Mouse (Mus musculus) hindbrain, embryonic 16.5 days (tissue): ENCODE data around the gene Cln5. TPM values are rescaled to one million over a fixed set of nuclear protein-coding genes. Genes with fewer than 3 reads are reported as not detected.

Source experiments
- ATAC-seq: fragments of 200-750 bp; cut with Nextera tagmentation; 2 replicates; pipeline ENCODE4 v1.8.0; 2017; ENCODE audit warnings: moderate TSS enrichment, moderate library complexity
- H3K27ac ChIP-seq: fragments of 300-500 bp; sonication (generic); 2 replicates; pipeline ENCODE4 v1.5.1; 2014; ENCODE audit warnings: low read depth, mild to moderate bottlenecking, control low read depth, low read length, moderate library complexity
- H3K27me3 ChIP-seq: fragments of 300-500 bp; sonication (generic); replicated peaks from 2 replicates; pipeline ENCODE4 v1.6.1; 2014; ENCODE audit warnings: low read length; ENCODE audit not compliant: control insufficient read depth, insufficient read depth
- H3K36me3 ChIP-seq: fragments of 300-500 bp; sonication (generic); 2 replicates; pipeline ENCODE4 v1.6.1; 2014; ENCODE audit warnings: mild to moderate bottlenecking, low read length, moderate library complexity, mixed read lengths; ENCODE audit not compliant: control insufficient read depth, insufficient read depth
- H3K4me1 ChIP-seq: fragments of 300-500 bp; sonication (generic); 2 replicates; pipeline ENCODE4 v1.6.1; 2014; ENCODE audit warnings: low read depth, low read length; ENCODE audit not compliant: control insufficient read depth, insufficient read depth
- H3K4me2 ChIP-seq: fragments of 300-500 bp; sonication (generic); 2 replicates; pipeline ENCODE4 v1.6.1; 2014; ENCODE audit warnings: mild to moderate bottlenecking, low read length, control low read depth, moderate library complexity
- H3K4me3 ChIP-seq: fragments of 300-500 bp; sonication (generic); 2 replicates; pipeline ENCODE4 v1.5.1; 2014; ENCODE audit warnings: mild to moderate bottlenecking, low read length, control low read depth, moderate library complexity
- H3K9ac ChIP-seq: fragments of 300-500 bp; sonication (generic); 2 replicates; pipeline ENCODE4 v1.6.1; 2014; ENCODE audit warnings: low read depth, mild to moderate bottlenecking, control low read depth, low read length, moderate library complexity
- H3K9me3 ChIP-seq: fragments of 300-500 bp; sonication (generic); 2 replicates; pipeline ENCODE4 v1.6.1; 2014; ENCODE audit warnings: mild to moderate bottlenecking, low read length, moderate library complexity; ENCODE audit not compliant: control insufficient read depth
- WGBS: fragments of 180-500 bp; shearing (Covaris S2); extraction: QIAGEN DNeasy Blood & Tissue Kit; methylation state at CpG from one replicate; pipeline ENCODE4 v1.1.7; 2014; 5-methylcytosine and 5-hydroxymethylcytosine counted together
- polyA plus RNA-seq: library from polyadenylated mRNA; unstranded; fragments of >200 nt; fragmentation: Nextera tagmentation; extraction: Ambion mirVana; gene quantifications from 2 replicates; pipeline ENCODE4 v1.2.1, GENCODE M21; 2015

Cln5 gene
- polyA plus RNA-seq, 1 experiment from 2014 or later = 12.1 TPM

- peaks cover 15% of the 10 kb centered on the region for H3K4me1 ChIP-seq
- H3K4me2 ChIP-seq = no peak overlapping the region
- no peak for ATAC-seq
- no peaks in the 10 kb centered on the region for H3K36me3 ChIP-seq
- no peaks in the 10 kb centered on the region for H3K9me3 ChIP-seq
- H3K9ac ChIP-seq = no peak overlapping the region
- H3K27me3 ChIP-seq = no peaks in the 10 kb centered on the region
- H3K27ac ChIP-seq = no peak overlapping the region
- H3K4me3 ChIP-seq = no peak overlapping the region
- 79% methylated on average over 3 of the region's 3 CpGs for WGBS
Measured at GRCm38 (mm10) chr14:103101171-103101570, 31.2 kb downstream of the Cln5 start.

GRCm38 (mm10) chr14:103102246-103102645 is 32.2 kb downstream of the Cln5 start:
- 62% methylated on average over 6 of the region's 6 CpGs for WGBS
- no peak overlapping the region for H3K4me3 ChIP-seq
- H3K36me3 ChIP-seq = no peaks in the 10 kb centered on the region
- no peak for ATAC-seq
- H3K9ac ChIP-seq = no peak overlapping the region
- no peaks in the 10 kb centered on the region for H3K9me3 ChIP-seq
- H3K27ac ChIP-seq = no peak overlapping the region
- H3K4me2 ChIP-seq = no peak overlapping the region
- H3K27me3 ChIP-seq = no peaks in the 10 kb centered on the region
- H3K4me1 ChIP-seq = peaks cover 6% of the 10 kb centered on the region

GRCm38 (mm10) chr14:103102731-103103335 is 32.8 kb downstream of the Cln5 start:
- no peak overlapping the region for H3K9ac ChIP-seq
- H3K9me3 ChIP-seq = no peaks in the 10 kb centered on the region
- no peaks in the 10 kb centered on the region for H3K36me3 ChIP-seq
- ATAC-seq = no peak
- no peak overlapping the region for H3K27ac ChIP-seq
- 72% methylated on average over 10 of the region's 10 CpGs for WGBS
- no peaks in the 10 kb centered on the region for H3K27me3 ChIP-seq
- H3K4me1 ChIP-seq = peaks cover 2% of the 10 kb centered on the region; the same call in 1 of the 2 replicates
- H3K4me2 ChIP-seq = no peak overlapping the region
- H3K4me3 ChIP-seq = no peak overlapping the region

GRCm38 (mm10) chr14:103106301-103106700 is 36.3 kb downstream of the Cln5 start:
- 95% methylated on average over 2 of the region's 2 CpGs for WGBS
- H3K9ac ChIP-seq = no peak overlapping the region
- H3K27me3 ChIP-seq = no peaks in the 10 kb centered on the region
- H3K4me1 ChIP-seq = no peaks in the 10 kb centered on the region
- no peak for ATAC-seq
- no peak overlapping the region for H3K27ac ChIP-seq
- H3K36me3 ChIP-seq = no peaks in the 10 kb centered on the region
- no peak overlapping the region for H3K4me2 ChIP-seq
- no peak overlapping the region for H3K4me3 ChIP-seq
- no peaks in the 10 kb centered on the region for H3K9me3 ChIP-seq

- ATAC-seq = no peak
- H3K4me1 ChIP-seq = no peaks in the 10 kb centered on the region
Measured at GRCm38 (mm10) chr14:103109971-103110370, 40.0 kb downstream of the Cln5 start.

GRCm38 (mm10) chr14:103112606-103113363 is 42.8 kb downstream of the Cln5 start:
- H3K9ac ChIP-seq = no peak overlapping the region
- no peaks in the 10 kb centered on the region for H3K9me3 ChIP-seq
- no peak for ATAC-seq
- no peak overlapping the region for H3K27ac ChIP-seq
- H3K36me3 ChIP-seq = peaks cover 35% of the 10 kb centered on the region
- H3K4me1 ChIP-seq = no peaks in the 10 kb centered on the region
- H3K4me3 ChIP-seq = no peak overlapping the region
- WGBS = 89% methylated on average over 3 of the region's 3 CpGs
- H3K4me2 ChIP-seq = no peak overlapping the region
- H3K27me3 ChIP-seq = no peaks in the 10 kb centered on the region

More at GRCm38 (mm10) chr14:103109971-103110370, 40.0 kb downstream of the Cln5 start:
- Histone ChIP-seq H3K36me3 (peaks cover 16% of the 10 kb centered on the region), H3K27ac (no peak overlapping the region), H3K27me3 (no peaks in the 10 kb centered on the region), H3K9ac (no peak overlapping the region), H3K9me3 (no peaks in the 10 kb centered on the region), H3K4me3 (no peak overlapping the region), H3K4me2 (no peak overlapping the region)
- WGBS = 81% methylated on average over 4 of the region's 4 CpGs

GRCm38 (mm10) chr14:103114994-103115670 is 45.1 kb downstream of the Cln5 start:
- no peak for ATAC-seq
- H3K9me3 ChIP-seq = no peaks in the 10 kb centered on the region
- 98% methylated on average over 3 of the region's 3 CpGs for WGBS

GRCm38 (mm10) chr14:103125756-103126155 is 55.7 kb downstream of the Cln5 start:
- no peak for ATAC-seq
- Histone ChIP-seq H3K9me3 (no peaks in the 10 kb centered on the region), H3K27ac (no peak overlapping the region), H3K9ac (no peak overlapping the region), H3K4me2 (no peak overlapping the region), H3K4me1 (no peaks in the 10 kb centered on the region), H3K27me3 (no peaks in the 10 kb centered on the region), H3K36me3 (peaks cover 41% of the 10 kb centered on the region), H3K4me3 (no peak overlapping the region)
- WGBS = 85% methylated on average over 6 of the region's 6 CpGs

More at GRCm38 (mm10) chr14:103114994-103115670, 45.1 kb downstream of the Cln5 start:
- H3K36me3 ChIP-seq = peaks cover 49% of the 10 kb centered on the region
- no peak overlapping the region for H3K9ac ChIP-seq
- H3K27me3 ChIP-seq = no peaks in the 10 kb centered on the region
- no peaks in the 10 kb centered on the region for H3K4me1 ChIP-seq
- no peak overlapping the region for H3K4me3 ChIP-seq
- H3K4me2 ChIP-seq = no peak overlapping the region
- H3K27ac ChIP-seq = no peak overlapping the region
